Mouse (Mus musculus) heart, postnatal 10 days (tissue): ENCODE measurements around the gene Snrpb. TPM values are rescaled to one million over a fixed set of nuclear protein-coding genes. Genes with fewer than 3 reads are reported as not detected.

ENCODE experiments used
- DNase-seq, 2 experiments: peaks; one replicate each; pipeline ENCODE4 v3.0.0; 2021
- intact Hi-C: fragments of 180-260 bp; cut with DNase I; formaldehyde crosslinking; loops from one replicate; pipeline ENCODE4 v1.15.1; 2025
- total RNA-seq, 2 experiments: library from RNA; stranded (reverse); gene quantifications; 2 replicates each; pipeline ENCODE4 v1.2.3; 2021

Gene Snrpb
- total RNA-seq, 2 experiments from 2014 or later: 192 to 194 TPM

GRCm38 (mm10) chr2:130144703-130145324, 34.4 kb downstream of the Snrpb start:
- intact Hi-C loops: no loop called here
- DNase-seq: no peak

GRCm38 (mm10) chr2:130143011-130143410, 36.2 kb downstream of the Snrpb start:
- intact Hi-C loops: no loop called here
- no peak for DNase-seq

GRCm38 (mm10) chr2:130129687-130130086, 49.5 kb downstream of the Snrpb start:
- intact Hi-C loops: no loop called here
- DNase-seq: no peak

- intact Hi-C loops: no loop called here
- DNase-seq: no peak
Observed at GRCm38 (mm10) chr2:130126073-130126472, 53.1 kb downstream of the Snrpb start.

GRCm38 (mm10) chr2:130125279-130126059, 53.7 kb downstream of the Snrpb start:
- DNase-seq: no peak
- intact Hi-C loops: no loop called here

Other genes starting within 250 kb of the Snrpb start
- gene Tgm3, start 167.1 kb downstream of the Snrpb start, total RNA-seq: under 1 TPM; 0.05 TPM
- gene Tgm6, start 67.0 kb downstream of the Snrpb start, total RNA-seq: not detected
- gene Tmc2, start 15.8 kb upstream of the Snrpb start, total RNA-seq: not detected
- gene Nop56, start 95.0 kb upstream of the Snrpb start, total RNA-seq: 10 to 100 TPM; 43.5 to 50.4 TPM
- 100 to 1,000 TPM; 586 to 605 TPM for gene Idh3b, start 105.1 kb upstream of the Snrpb start, total RNA-seq
- gene Ebf4, start 115.8 kb upstream of the Snrpb start, total RNA-seq: 1 to 10 TPM; 1.2 to 1.3 TPM
- gene Cpxm1, start 218.2 kb upstream of the Snrpb start, total RNA-seq: 10 to 100 TPM; 16.7 to 17.3 TPM
- gene Gm28372, start 225.8 kb upstream of the Snrpb start, total RNA-seq: not detected
- gene 1700020A23Rik, start 225.9 kb upstream of the Snrpb start, total RNA-seq: not detected
- gene Tmem239, start 227.1 kb upstream of the Snrpb start, total RNA-seq: not detected
- 10 to 100 TPM; 30.9 to 32.6 TPM for gene Vps16, start 244.9 kb upstream of the Snrpb start, total RNA-seq
- 1 to 10 TPM; 5.0 to 6.2 TPM for gene Pced1a, start 245.3 kb upstream of the Snrpb start, total RNA-seq